Mouse (Mus musculus): ENCODE data around the gene Olfr521. TPM values are rescaled to one million over a fixed set of nuclear protein-coding genes. Genes with fewer than 3 reads are reported as not detected.
A peak's percentile ranks its signal among the peaks of the same experiment; 100 is the strongest.
"Not testable (repeated sequence)": the region's sequence is repeated elsewhere in the genome, so short reads cannot be mapped to it uniquely, and the experiment has no call there.

Olfr521 gene
- polyA plus RNA-seq, 1 experiment from 2014 or later: not detected

DNA sequence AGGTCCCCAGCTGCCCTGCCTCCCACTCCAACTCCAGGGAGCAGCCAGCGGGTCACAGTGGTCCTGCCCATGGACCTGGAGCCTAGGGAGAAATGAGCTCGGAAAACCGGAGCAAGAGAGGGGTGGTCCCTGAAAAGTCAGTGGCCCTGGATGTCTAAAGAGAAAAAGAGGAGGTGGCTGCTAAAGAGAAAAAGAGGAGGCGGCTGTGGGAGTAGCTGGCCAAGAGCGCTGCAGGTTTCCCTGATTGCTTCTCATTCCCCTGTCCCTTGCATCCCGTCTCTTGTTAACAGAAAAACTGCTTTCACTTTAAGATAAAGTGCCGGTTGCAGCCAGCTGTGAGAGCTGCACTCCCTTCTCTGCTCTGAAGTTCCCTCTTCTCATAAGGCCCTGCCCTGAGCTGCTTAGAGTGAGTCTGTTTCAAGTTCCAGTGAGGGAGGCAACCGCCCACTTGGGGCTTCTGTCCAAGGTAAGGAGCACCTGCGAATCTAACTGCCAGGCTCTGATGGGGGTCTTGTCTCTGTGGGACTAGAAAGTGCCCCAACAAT lies 54.9 kb downstream of the Olfr521 start:
- H3K27me3 ChIP-seq (ENCODE audit: control insufficient read depth, insufficient read depth, low read length); H3K36me3 ChIP-seq (ENCODE audit: control insufficient read depth, insufficient read depth); H3K9ac ChIP-seq (ENCODE audit: low read length); H3K4me3 ChIP-seq (ENCODE audit: low read length); H3K9me3 ChIP-seq (replicated peaks; ENCODE audit: control insufficient read depth, low read length); H3K4me1 ChIP-seq (ENCODE audit: control insufficient read depth, insufficient read depth, low read length): not testable (repeated sequence)
- peak overlapping the region; percentile 42; the same call in 1 of the 2 replicates for H3K4me2 ChIP-seq (ENCODE audit: low read depth, low read length)
- WGBS: 29% methylated on average over 9 of the region's 9 CpGs
- peak overlapping the region; percentile 54; the same call in 1 of the 2 replicates for H3K27ac ChIP-seq (ENCODE audit: low read length)
- ATAC-seq (replicated peaks; ENCODE audit: extremely low read depth, insufficient read depth, low FRiP score): 0 out of 2 replicates have a peak, but pooled peaks have one; percentile 60

Other genes with a start within 250 kb of the Olfr521 start
- gene Arrb1, start 228.0 kb upstream of the Olfr521 start, polyA plus RNA-seq (2015; fragmentation: Nextera tagmentation; extraction: Ambion mirVana): 4.9 and 6.8 TPM in 2 replicates
- gene Tpbgl, start 136.4 kb upstream of the Olfr521 start, polyA plus RNA-seq (2015; fragmentation: Nextera tagmentation; extraction: Ambion mirVana): 2.5 TPM in 2 replicates
- gene Slco2b1, start 52.2 kb upstream of the Olfr521 start, polyA plus RNA-seq (2015; fragmentation: Nextera tagmentation; extraction: Ambion mirVana): 3.7 and 3.8 TPM in 2 replicates
- not detected in 2 replicates for gene Olfr520, start 33.2 kb upstream of the Olfr521 start, polyA plus RNA-seq (2015; fragmentation: Nextera tagmentation; extraction: Ambion mirVana)
- gene Neu3, start 64.9 kb downstream of the Olfr521 start, polyA plus RNA-seq (2015; fragmentation: Nextera tagmentation; extraction: Ambion mirVana): 4.7 and 5.2 TPM in 2 replicates
- 0.12 and 0.46 TPM in 2 replicates for gene Xrra1, start 95.6 kb downstream of the Olfr521 start, polyA plus RNA-seq (2015; fragmentation: Nextera tagmentation; extraction: Ambion mirVana)
- 180 and 224 TPM in 2 replicates for gene Spcs2, start 100.0 kb downstream of the Olfr521 start, polyA plus RNA-seq (2015; fragmentation: Nextera tagmentation; extraction: Ambion mirVana)
- gene Rnf169, start 216.9 kb downstream of the Olfr521 start, polyA plus RNA-seq (2015; fragmentation: Nextera tagmentation; extraction: Ambion mirVana): 2.9 and 3.0 TPM in 2 replicates
- gene Chrdl2, start 242.7 kb downstream of the Olfr521 start, polyA plus RNA-seq (2015; fragmentation: Nextera tagmentation; extraction: Ambion mirVana): 0.15 TPM in 1 of 2 replicates, not detected in the other

All from heart, embryonic 16.5 days (tissue).